Mouse (Mus musculus) thymus, postnatal 10 days (tissue): Measurements from ENCODE around the gene Lepr.
"Not testable (repeated sequence)": the region's sequence is repeated elsewhere in the genome, so short reads cannot be mapped to it uniquely, and the experiment has no call there.

Source experiments
- DNase-seq, 2 experiments: peaks; one replicate each; pipeline ENCODE4 v3.0.0; 2021; ENCODE audit warnings: low spot score in 2 of 2

The Lepr gene

GRCm38 (mm10) chr4:101715805-101716204 is 1.4 kb upstream of the Lepr start:
- no peak for DNase-seq

GRCm38 (mm10) chr4:101718991-101719580 is 1.9 kb downstream of the Lepr start:
- DNase-seq = no peak

- DNase-seq = no peak
Measured at GRCm38 (mm10) chr4:101721705-101722104, 4.5 kb downstream of the Lepr start.

- no peak for DNase-seq
Measured at GRCm38 (mm10) chr4:101741973-101742372, 24.8 kb downstream of the Lepr start.

- DNase-seq = no peak
Measured at GRCm38 (mm10) chr4:101745534-101745933, 28.3 kb downstream of the Lepr start.

GRCm38 (mm10) chr4:101760490-101760889 is 43.3 kb downstream of the Lepr start:
- DNase-seq = no peak

GRCm38 (mm10) chr4:101843923-101844322 is 126.7 kb downstream of the Lepr start, which contains the start of gene B020004J07Rik:
TSS of gene B020004J07Rik (minus strand) at chr4:101844023.
- not testable (repeated sequence) for DNase-seq

GRCm38 (mm10) chr4:101850908-101851307 is 133.7 kb downstream of the Lepr start:
- DNase-seq = no peak

- DNase-seq = no peak
Measured at GRCm38 (mm10) chr4:101860873-101861272, 143.7 kb downstream of the Lepr start.

GRCm38 (mm10) chr4:101862289-101862688 is 145.1 kb downstream of the Lepr start:
- DNase-seq = no peak
